Mouse (Mus musculus) Patski (cell line): ENCODE results near the gene Rec114. TPM values are rescaled to one million over a fixed set of nuclear protein-coding genes. Genes with fewer than 3 reads are reported as not detected.

Experiments used
- ATAC-seq: fragments of 100-300 bp; one replicate; pipeline ENCODE4 v1.8.0; 2021
- CTCF ChIA-PET: fragments of 350-600 bp; sonication (Branson Sonifier 250); formaldehyde crosslinking; loops from one replicate; lab custom pipeline; 2022; ENCODE audit warnings: inconsistent platforms; lab: Charles Lee
- POLR2A ChIA-PET: fragments of 350-600 bp; sonication (Branson Sonifier 250); formaldehyde crosslinking; loops from one replicate; lab custom pipeline; 2022; ENCODE audit warnings: antibody characterized with exemption, inconsistent platforms; lab: Charles Lee
- DNase-seq: peaks from one replicate; pipeline ENCODE4 v3.0.0-alpha.2; 2011; ENCODE audit warnings: low read depth, low spot score
- H3K27me3 ChIP-seq: fragments of 371-371 bp; one replicate; pipeline ENCODE4 v1.5.1; 2021
- CTCF ChIP-seq: fragments of 100-300 bp; IDR thresholded peaks from one replicate; pipeline ENCODE4 v1.5.1; 2021
- in situ Hi-C: fragments of 300-500 bp; cut with MboI; formaldehyde crosslinking; loops from 3 replicates; pipeline ENCODE4 v1.11.1; 2018; ENCODE audit warnings: low pct_unique_long_range_greater_than_20kb, mixed read lengths
- polyA plus RNA-seq: library from polyadenylated mRNA; unstranded; gene quantifications from one replicate; pipeline ENCODE4 v1.2.3, GENCODE M21; 2021

Rec114 gene
- polyA plus RNA-seq, 1 experiment from 2014 or later = 0.36 TPM

- POLR2A ChIA-PET = interaction anchor here (2.1 kb wide), 1 partner anchor 9 kb away, joined by 4 read pairs; no protein-coding TSS in a partner anchor
- no peaks in the 10 kb centered on the region for H3K27me3 ChIP-seq
- TF ChIP-seq CTCF = no peak
- no peak for ATAC-seq
- CTCF ChIA-PET = interaction anchor here (1.0 kb wide), 1 partner anchor 12 kb away, joined by 5 read pairs; no protein-coding TSS in a partner anchor
- in situ Hi-C loops = no loop called here
- no peak for DNase-seq
These were observed 75.6 kb downstream of the Rec114 start for GRCm38 (mm10) chr9:58668171-58668570.

- H3K27me3 ChIP-seq = no peaks in the 10 kb centered on the region
- in situ Hi-C loops = no loop called here
- ATAC-seq = no peak
- DNase-seq = no peak
- ChIA-PET POLR2A (interaction anchor here (2.1 kb wide), 1 partner anchor 9 kb away, joined by 4 read pairs; no protein-coding TSS in a partner anchor), CTCF (no interaction called here)
- no peak for TF ChIP-seq CTCF
These were observed 76.5 kb downstream of the Rec114 start for GRCm38 (mm10) chr9:58667244-58667643.

DNA sequence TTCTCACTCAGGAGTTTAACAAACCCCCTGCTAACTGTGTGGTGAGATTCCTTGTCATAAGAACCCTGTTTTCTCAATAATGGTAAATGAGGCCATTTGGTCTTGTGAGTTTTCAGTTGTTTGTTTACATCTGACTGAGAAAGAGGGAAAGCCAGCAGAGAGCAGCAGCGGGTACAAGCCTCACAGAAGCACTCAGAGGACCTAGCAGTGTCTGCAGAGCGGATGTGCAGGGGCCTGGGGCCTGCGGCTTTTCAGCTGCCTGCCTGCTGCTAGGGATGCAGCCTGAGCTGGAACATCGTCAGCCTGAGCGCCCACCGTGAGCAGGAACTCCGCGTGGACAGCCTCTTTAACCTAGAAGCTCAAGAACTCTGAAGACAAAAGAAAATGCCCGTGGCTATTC is 77.6 kb downstream of the Rec114 start:
- ATAC-seq (no peak), DNase-seq (no peak)
- POLR2A ChIA-PET = no interaction called here
- TF ChIP-seq CTCF = no peak
- no peaks in the 10 kb centered on the region for H3K27me3 ChIP-seq
- CTCF ChIA-PET = no interaction called here
- in situ Hi-C loops = no loop called here

DNA sequence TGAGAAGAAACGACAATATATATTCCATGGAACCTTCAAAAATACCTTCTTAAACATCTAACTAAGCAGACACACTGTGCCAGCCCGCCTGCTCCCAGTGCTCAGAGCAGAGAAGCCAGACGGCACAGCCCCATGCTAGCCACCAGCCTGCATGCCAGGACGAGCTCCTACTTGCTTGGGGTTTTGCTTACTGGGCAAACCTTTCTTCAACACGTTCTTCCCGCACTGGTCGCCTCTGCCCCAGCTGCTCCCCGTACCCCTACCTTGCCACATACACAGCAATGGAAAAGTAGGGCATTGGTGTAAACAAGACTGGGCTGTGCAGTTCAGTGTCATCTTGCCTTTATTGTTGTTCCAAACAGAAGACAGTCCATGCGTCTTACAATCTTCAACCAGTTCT is 78.3 kb downstream of the Rec114 start:
- ATAC-seq (no peak), DNase-seq (no peak)
- TF ChIP-seq CTCF = no peak
- CTCF ChIA-PET = no interaction called here
- POLR2A ChIA-PET = no interaction called here
- no peaks in the 10 kb centered on the region for H3K27me3 ChIP-seq
- in situ Hi-C loops = no loop called here

- POLR2A ChIA-PET = no interaction called here
- ATAC-seq (no peak), DNase-seq (no peak)
- in situ Hi-C loops = no loop called here
- CTCF ChIA-PET = interaction anchor here (1.1 kb wide), 1 partner anchor 10 kb away, joined by 3 read pairs; no protein-coding TSS in a partner anchor
- no peaks in the 10 kb centered on the region for H3K27me3 ChIP-seq
- TF ChIP-seq CTCF = no peak
These were observed 81.0 kb downstream of the Rec114 start for GRCm38 (mm10) chr9:58662791-58663190.

DNA sequence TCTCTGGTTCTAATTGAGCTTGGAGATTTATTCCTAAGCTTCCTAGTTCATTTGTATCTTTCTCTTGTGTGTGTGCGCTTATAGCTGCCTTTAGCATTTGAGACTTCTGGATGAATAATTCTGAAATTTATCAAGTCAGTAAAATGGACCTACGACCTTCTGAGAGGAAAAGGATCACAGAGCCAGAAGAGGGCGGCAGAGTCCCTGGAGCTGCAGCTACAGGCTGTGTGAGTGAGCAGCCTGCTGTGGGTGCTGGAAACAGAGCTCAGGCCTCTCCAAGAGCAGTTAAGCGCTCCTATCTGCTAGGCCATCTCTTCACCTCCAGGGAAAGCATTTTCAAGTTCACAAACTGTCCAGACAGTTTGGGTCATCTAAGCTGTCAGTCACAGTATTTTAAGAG is 81.8 kb downstream of the Rec114 start:
- H3K27me3 ChIP-seq = no peaks in the 10 kb centered on the region
- DNase-seq = no peak
- ChIA-PET CTCF (interaction anchor here (0.8 to 1.9 kb wide), 6 partner anchors 8 to 83 kb away, joined by 3 to 6 read pairs (median 4); no protein-coding TSS in a partner anchor), POLR2A (no interaction called here)
- TF ChIP-seq CTCF = peak; percentile 50
- ATAC-seq = no peak
- in situ Hi-C loops = no loop called here

DNA sequence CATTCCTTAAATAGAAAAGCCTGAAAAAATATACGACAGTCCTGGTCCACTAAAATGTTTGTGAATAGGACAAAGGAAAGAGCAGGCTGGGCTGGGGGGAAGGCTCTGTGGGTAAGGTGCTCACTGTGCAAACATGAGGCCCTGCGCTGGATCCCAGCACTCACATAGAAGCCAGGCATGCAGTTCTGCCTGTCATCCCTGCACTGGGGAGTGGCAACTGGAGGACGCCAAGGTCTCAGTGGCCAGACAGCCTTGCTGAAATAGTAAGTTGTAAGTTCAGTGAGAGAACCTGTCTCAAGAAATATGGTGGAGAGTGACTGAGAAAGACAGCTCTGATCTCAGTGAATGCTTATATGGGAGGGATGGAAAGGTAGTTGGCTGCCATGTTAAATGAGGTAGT is 83.1 kb downstream of the Rec114 start:
- no peak for ATAC-seq
- H3K27me3 ChIP-seq = no peaks in the 10 kb centered on the region
- no peak for TF ChIP-seq CTCF
- ChIA-PET POLR2A (no interaction called here), CTCF (interaction anchor here (1.0 to 1.9 kb wide), 2 partner anchors 82 to 214 kb away, joined by 3 to 6 read pairs; no protein-coding TSS in a partner anchor)
- no peak for DNase-seq
- in situ Hi-C loops = no loop called here

DNA sequence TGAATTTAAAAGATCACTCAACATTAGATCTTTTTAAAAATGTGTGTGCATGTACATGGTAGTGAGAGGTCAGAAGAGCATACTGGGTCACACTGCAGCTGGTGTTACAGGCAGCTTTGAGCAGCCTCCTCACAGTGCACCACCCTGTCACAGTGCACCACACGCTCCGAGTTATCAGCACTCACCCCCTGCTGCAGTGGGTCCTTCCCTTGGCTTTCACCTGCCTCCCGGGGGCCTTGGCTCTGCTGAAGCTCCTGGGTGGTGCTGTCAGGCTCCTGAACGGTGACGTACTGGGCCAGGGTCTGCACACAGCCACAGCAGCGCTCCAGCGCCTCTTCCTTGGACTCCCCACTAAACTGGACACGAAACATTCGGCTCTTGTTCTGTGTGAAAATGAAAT is 83.8 kb downstream of the Rec114 start:
- no peak for TF ChIP-seq CTCF
- H3K27me3 ChIP-seq = no peaks in the 10 kb centered on the region
- POLR2A ChIA-PET = no interaction called here
- in situ Hi-C loops = no loop called here
- ATAC-seq (no peak), DNase-seq (no peak)
- CTCF ChIA-PET = no interaction called here

DNA sequence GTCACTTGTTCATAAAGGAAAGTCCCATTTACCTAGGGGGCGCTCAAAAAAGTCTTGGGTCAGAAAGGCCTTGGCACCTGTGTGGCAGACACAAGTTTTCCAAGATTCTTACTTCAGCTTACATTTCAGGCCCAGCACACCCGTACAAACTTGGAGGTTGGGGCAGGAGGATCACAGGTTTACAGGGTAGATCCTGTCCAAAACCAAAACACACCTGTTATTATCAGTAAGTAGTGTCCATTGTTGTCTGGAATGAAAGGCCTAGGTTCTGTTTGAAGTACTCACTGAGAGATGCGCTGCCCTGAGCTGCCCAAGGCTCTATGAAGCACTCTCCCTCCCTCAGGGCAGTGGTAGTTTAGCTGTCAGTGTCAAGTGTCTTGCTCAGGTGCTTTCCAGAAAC is 84.4 kb downstream of the Rec114 start:
- in situ Hi-C loops = no loop called here
- ATAC-seq (no peak), DNase-seq (no peak)
- TF ChIP-seq CTCF = no peak
- ChIA-PET CTCF (no interaction called here), POLR2A (interaction anchor here (0.7 to 1.3 kb wide), 2 partner anchors 9 to 76 kb away, joined by 3 to 4 read pairs; no protein-coding TSS in a partner anchor)
- H3K27me3 ChIP-seq = no peaks in the 10 kb centered on the region

- ATAC-seq = no peak
- CTCF ChIA-PET = interaction anchor here (1.9 to 2.0 kb wide), 2 partner anchors 20 to 80 kb away, joined by 4 to 5 read pairs; no protein-coding TSS in a partner anchor
- in situ Hi-C loops = no loop called here
- DNase-seq = no peak
- no peaks in the 10 kb centered on the region for H3K27me3 ChIP-seq
- POLR2A ChIA-PET = interaction anchor here (0.7 to 1.3 kb wide), 2 partner anchors 9 to 76 kb away, joined by 3 to 4 read pairs; no protein-coding TSS in a partner anchor
- no peak for TF ChIP-seq CTCF
These were observed 85.0 kb downstream of the Rec114 start for GRCm38 (mm10) chr9:58658596-58659309.
